Mouse (Mus musculus): Measurements from ENCODE around the gene Lrriq4. TPM values are rescaled to one million over a fixed set of nuclear protein-coding genes. Genes with fewer than 3 reads are reported as not detected.

Lrriq4 gene
- polyA plus RNA-seq, 1 experiment from 2014 or later = not detected

DNA sequence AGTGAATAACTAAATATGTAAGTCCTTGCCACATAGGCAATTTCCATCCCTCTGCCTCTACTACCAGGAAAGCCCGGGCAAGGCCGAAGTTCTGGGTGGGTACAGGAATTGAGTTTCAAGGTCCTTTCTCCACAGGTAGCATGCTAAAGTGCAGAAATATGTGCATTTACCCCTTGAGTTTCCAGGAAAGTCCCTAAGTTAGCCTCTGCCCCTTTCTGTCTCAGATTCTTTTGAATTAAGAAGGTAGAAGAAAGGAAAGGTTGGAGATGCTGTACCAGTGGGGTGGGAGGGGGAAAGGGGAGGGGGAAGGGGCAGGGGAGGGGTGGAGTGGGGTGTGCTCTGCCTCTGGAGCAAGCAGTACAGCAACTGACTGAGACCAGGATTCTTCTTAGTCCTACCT lies 4.2 kb downstream of the Lrriq4 start:
- Histone ChIP-seq H3K27ac (ENCODE audit: low read length) (no peak overlapping the region), H3K9me3 (ENCODE audit: control insufficient read depth, low read length) (no peaks in the 10 kb centered on the region), H3K4me3 (ENCODE audit: low read length) (no peak overlapping the region), H3K4me2 (ENCODE audit: low read depth, low read length) (no peak overlapping the region), H3K4me1 (ENCODE audit: control insufficient read depth, insufficient read depth, low read length) (peaks cover 13% of the 10 kb centered on the region), H3K36me3 (ENCODE audit: control insufficient read depth, insufficient read depth, low read length) (no peaks in the 10 kb centered on the region), H3K9ac (ENCODE audit: low read depth, low read length) (no peak overlapping the region), H3K27me3 (replicated peaks; ENCODE audit: control insufficient read depth, insufficient read depth, low read length) (peaks cover 6% of the 10 kb centered on the region; the same call in 1 of the 2 replicates)
- WGBS = 88% methylated on average over 2 of the region's 2 CpGs
- no peak for ATAC-seq

DNA sequence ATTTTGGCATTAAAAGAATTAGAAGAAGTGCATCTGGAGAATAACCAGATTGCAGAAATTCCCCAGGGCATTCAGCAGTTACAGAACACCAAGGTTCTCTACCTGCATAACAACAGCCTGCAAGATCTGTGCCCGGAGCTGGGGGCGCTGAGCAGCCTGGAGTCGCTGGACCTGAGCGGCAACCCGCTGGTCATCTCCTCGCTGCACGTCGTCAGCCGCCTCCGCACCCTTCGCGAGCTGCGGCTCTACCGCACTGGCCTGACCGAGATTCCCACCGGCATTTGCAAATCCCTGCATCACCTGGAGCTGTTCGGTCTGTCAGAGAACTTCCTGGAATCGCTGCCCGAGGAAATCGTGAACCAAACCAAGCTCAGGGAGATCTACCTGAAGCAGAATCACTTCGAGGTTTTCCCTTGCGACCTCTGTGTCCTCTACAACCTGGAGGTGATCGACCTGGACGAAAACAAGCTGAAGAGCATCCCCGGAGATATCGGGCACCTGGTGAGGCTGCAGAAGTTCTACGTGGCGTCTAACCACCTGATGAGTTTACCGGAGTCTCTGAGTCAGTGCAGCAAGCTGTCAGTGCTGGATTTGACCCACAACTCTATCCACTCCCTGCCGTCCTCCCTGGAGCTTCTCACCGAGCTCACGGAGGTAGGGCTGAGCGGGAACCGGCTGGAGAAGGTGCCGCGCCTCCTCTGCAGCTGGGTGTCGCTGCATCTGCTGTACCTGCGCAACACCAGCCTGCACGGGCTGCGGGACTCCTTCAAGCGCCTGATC lies 5.9 kb downstream of the Lrriq4 start:
- peak overlapping the region; percentile 38 for H3K9ac ChIP-seq (ENCODE audit: low read depth, low read length)
- WGBS = under 1% methylated on average over 41 of the region's 41 CpGs

DNA sequence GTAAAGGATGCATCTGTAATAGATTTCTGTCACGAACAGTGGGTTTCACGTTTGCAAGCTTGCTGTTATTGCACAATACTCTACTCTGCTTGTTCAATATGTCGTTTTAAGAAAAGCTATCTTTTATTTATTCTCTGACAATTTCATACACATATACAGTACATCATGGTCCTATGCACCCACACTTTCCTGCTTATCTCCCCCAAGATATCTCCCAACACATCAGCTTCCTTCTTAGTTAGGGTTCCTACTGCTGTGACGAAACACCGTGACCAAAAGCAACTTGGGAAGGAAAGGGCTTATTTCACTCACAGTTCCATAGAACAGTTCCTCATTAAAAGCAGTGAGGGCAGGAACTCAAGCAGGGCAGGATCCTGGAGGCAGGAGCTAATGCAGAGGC lies 11.6 kb downstream of the Lrriq4 start:
- Histone ChIP-seq H3K4me3 (ENCODE audit: low read length) (no peak overlapping the region), H3K27ac (ENCODE audit: low read length) (no peak overlapping the region), H3K27me3 (replicated peaks; ENCODE audit: control insufficient read depth, insufficient read depth, low read length) (no peaks in the 10 kb centered on the region), H3K9ac (ENCODE audit: low read depth, low read length) (no peak overlapping the region), H3K36me3 (ENCODE audit: control insufficient read depth, insufficient read depth, low read length) (no peaks in the 10 kb centered on the region), H3K4me1 (ENCODE audit: control insufficient read depth, insufficient read depth, low read length) (no peaks in the 10 kb centered on the region), H3K9me3 (ENCODE audit: control insufficient read depth, low read length) (no peaks in the 10 kb centered on the region), H3K4me2 (ENCODE audit: low read depth, low read length) (no peak overlapping the region)
- ATAC-seq = no peak
- 75% methylated on average over 5 of the region's 5 CpGs for WGBS

More for the DNA sequence above, 5.9 kb downstream of the Lrriq4 start:
- peak overlapping the region; percentile 75 for H3K4me2 ChIP-seq (ENCODE audit: low read depth, low read length)
- H3K27me3 ChIP-seq (replicated peaks; ENCODE audit: control insufficient read depth, insufficient read depth, low read length) = peaks cover 6% of the 10 kb centered on the region; the same call in 1 of the 2 replicates
- peak overlapping the region; percentile 45 for H3K4me3 ChIP-seq (ENCODE audit: low read length)
- no peak overlapping the region for H3K27ac ChIP-seq (ENCODE audit: low read length)
- H3K4me1 ChIP-seq (ENCODE audit: control insufficient read depth, insufficient read depth, low read length) = peaks cover 13% of the 10 kb centered on the region
- H3K36me3 ChIP-seq (ENCODE audit: control insufficient read depth, insufficient read depth, low read length) = no peaks in the 10 kb centered on the region
- no peaks in the 10 kb centered on the region for H3K9me3 ChIP-seq (ENCODE audit: control insufficient read depth, low read length)
- ATAC-seq = peak; percentile 86

DNA sequence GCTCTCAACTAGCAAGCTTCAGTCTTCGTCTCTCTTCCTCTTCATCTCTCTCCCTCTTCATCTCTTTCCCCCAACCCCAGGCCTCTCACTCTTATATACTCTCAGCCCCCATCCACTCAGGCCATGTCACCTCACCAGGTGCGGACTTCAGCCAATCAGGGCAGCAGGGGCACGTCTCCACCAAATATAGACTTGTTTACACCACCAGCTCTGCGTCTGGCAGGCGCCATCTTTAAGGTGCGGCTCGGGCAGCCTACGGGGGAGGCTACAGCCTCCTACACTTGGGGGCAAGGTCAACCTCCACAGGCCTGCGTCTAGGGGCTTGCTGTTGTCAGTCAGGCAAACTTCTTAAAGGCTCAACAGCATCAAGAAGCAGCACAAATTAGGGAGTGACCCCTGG lies 14.2 kb downstream of the Lrriq4 start:
- no peak for ATAC-seq
- Histone ChIP-seq H3K36me3 (ENCODE audit: control insufficient read depth, insufficient read depth, low read length) (no peaks in the 10 kb centered on the region), H3K27ac (ENCODE audit: low read length) (no peak overlapping the region), H3K4me2 (ENCODE audit: low read depth, low read length) (no peak overlapping the region), H3K4me1 (ENCODE audit: control insufficient read depth, insufficient read depth, low read length) (no peaks in the 10 kb centered on the region), H3K4me3 (ENCODE audit: low read length) (no peak overlapping the region), H3K9ac (ENCODE audit: low read depth, low read length) (no peak overlapping the region), H3K9me3 (ENCODE audit: control insufficient read depth, low read length) (no peaks in the 10 kb centered on the region), H3K27me3 (replicated peaks; ENCODE audit: control insufficient read depth, insufficient read depth, low read length) (no peaks in the 10 kb centered on the region)
- 85% methylated on average over 9 of the region's 9 CpGs for WGBS

DNA sequence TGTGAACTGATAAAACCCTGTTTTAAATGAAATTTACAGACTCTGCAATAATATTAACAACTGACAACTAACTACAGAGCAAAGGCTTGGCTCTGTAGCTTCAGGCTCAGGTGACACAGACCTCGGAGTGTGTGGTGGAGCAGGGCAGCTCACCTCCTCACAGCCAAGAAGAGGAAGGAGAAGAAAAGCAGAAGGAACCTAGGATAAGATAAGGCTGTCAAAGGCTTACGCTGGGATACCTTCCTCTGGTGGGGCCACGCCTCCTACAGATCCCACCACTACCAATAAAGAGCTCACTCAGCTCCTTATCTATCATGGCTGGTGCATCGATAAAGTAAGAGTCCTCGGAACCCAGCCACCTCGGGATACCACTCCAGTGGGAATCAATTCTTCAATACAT lies 38.9 kb downstream of the Lrriq4 start:
- Histone ChIP-seq H3K36me3 (ENCODE audit: control insufficient read depth, insufficient read depth, low read length) (no peaks in the 10 kb centered on the region), H3K27me3 (replicated peaks; ENCODE audit: control insufficient read depth, insufficient read depth, low read length) (no peaks in the 10 kb centered on the region), H3K9me3 (ENCODE audit: control insufficient read depth, low read length) (no peaks in the 10 kb centered on the region), H3K4me1 (ENCODE audit: control insufficient read depth, insufficient read depth, low read length) (no peaks in the 10 kb centered on the region), H3K9ac (ENCODE audit: low read depth, low read length) (no peak overlapping the region), H3K4me2 (ENCODE audit: low read depth, low read length) (no peak overlapping the region), H3K4me3 (ENCODE audit: low read length) (no peak overlapping the region), H3K27ac (ENCODE audit: low read length) (no peak overlapping the region)
- ATAC-seq = no peak
- 74% methylated on average over 6 of the region's 6 CpGs for WGBS

DNA sequence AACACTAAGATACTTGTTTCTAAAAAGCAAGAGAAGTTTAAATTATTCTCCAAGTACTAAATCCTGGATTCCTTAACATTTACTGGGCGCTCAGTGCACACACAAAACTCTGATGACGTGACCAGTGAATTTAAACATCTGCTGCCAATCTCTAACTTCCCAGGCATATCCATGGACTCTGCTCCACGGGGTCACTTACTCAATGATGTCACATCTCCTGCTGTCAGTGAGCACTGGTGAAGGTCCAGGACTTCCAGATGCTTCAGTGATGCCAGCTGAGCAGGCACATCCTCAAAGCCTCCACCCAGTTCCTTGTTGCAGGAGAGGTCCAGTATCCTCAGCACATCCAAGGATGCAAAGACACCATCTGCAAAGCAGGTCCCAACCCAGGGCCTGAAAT lies 42.9 kb downstream of the Lrriq4 start:
- 76% methylated on average over 3 of the region's 3 CpGs for WGBS
- no peaks in the 10 kb centered on the region for H3K9me3 ChIP-seq (ENCODE audit: control insufficient read depth, low read length)

DNA sequence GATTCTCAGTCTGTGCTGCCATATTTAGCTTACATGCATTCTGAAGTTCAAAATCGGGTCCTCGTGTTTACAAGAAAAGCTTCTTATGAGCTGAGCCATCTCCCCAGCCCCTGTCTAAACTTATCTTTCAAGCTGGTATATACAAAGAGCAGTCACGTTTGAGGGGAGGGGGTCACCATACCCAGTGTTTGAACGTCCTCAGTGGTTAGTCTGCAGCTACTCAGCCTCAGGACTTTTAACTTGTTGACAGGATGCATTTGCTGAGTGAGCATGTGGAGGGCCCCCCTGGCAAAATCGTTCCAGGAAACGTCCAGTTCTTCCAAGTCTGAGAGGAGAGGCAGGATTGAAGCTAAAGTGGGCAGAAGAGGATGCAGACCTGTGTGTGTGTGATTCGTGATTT lies 46.7 kb downstream of the Lrriq4 start:
- no peak overlapping the region for H3K4me2 ChIP-seq (ENCODE audit: low read depth, low read length)
- no peaks in the 10 kb centered on the region for H3K9me3 ChIP-seq (ENCODE audit: control insufficient read depth, low read length)
- 47% methylated on average over 7 of the region's 7 CpGs for WGBS
- no peaks in the 10 kb centered on the region for H3K4me1 ChIP-seq (ENCODE audit: control insufficient read depth, insufficient read depth, low read length)
- H3K36me3 ChIP-seq (ENCODE audit: control insufficient read depth, insufficient read depth, low read length) = no peaks in the 10 kb centered on the region
- H3K27ac ChIP-seq (ENCODE audit: low read length) = no peak overlapping the region
- no peaks in the 10 kb centered on the region for H3K27me3 ChIP-seq (replicated peaks; ENCODE audit: control insufficient read depth, insufficient read depth, low read length)
- H3K9ac ChIP-seq (ENCODE audit: low read depth, low read length) = no peak overlapping the region
- ATAC-seq = no peak
- no peak overlapping the region for H3K4me3 ChIP-seq (ENCODE audit: low read length)

More for the DNA sequence above, 42.9 kb downstream of the Lrriq4 start:
- H3K27me3 ChIP-seq (replicated peaks; ENCODE audit: control insufficient read depth, insufficient read depth, low read length) = no peaks in the 10 kb centered on the region
- H3K27ac ChIP-seq (ENCODE audit: low read length) = no peak overlapping the region
- no peak overlapping the region for H3K4me2 ChIP-seq (ENCODE audit: low read depth, low read length)
- H3K4me1 ChIP-seq (ENCODE audit: control insufficient read depth, insufficient read depth, low read length) = no peaks in the 10 kb centered on the region
- H3K36me3 ChIP-seq (ENCODE audit: control insufficient read depth, insufficient read depth, low read length) = no peaks in the 10 kb centered on the region
- H3K9ac ChIP-seq (ENCODE audit: low read depth, low read length) = no peak overlapping the region
- no peak for ATAC-seq
- no peak overlapping the region for H3K4me3 ChIP-seq (ENCODE audit: low read length)

DNA sequence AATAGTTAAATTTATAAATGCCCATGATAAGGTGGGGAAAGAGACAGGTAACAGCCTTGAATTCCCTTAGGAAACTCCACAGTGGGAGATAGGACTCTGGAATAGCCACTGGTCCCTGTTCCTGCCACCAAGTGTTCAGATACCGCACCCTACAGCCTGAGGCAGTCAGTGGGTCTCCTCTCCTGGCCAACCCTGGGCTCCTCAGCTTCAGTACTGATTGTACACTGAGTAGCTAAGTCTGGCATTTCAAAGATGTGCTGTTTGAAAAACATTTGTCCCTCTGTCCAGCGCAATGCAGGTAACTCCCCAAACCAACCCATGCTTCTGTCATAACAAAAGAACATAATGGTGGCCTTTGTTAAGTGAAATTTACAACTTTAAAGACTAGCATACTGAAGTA lies 51.4 kb downstream of the Lrriq4 start:
- Histone ChIP-seq H3K4me1 (ENCODE audit: control insufficient read depth, insufficient read depth, low read length) (no peaks in the 10 kb centered on the region), H3K4me3 (ENCODE audit: low read length) (no peak overlapping the region), H3K4me2 (ENCODE audit: low read depth, low read length) (no peak overlapping the region), H3K27me3 (replicated peaks; ENCODE audit: control insufficient read depth, insufficient read depth, low read length) (no peaks in the 10 kb centered on the region), H3K36me3 (ENCODE audit: control insufficient read depth, insufficient read depth, low read length) (no peaks in the 10 kb centered on the region), H3K9ac (ENCODE audit: low read depth, low read length) (no peak overlapping the region), H3K9me3 (ENCODE audit: control insufficient read depth, low read length) (no peaks in the 10 kb centered on the region), H3K27ac (ENCODE audit: low read length) (no peak overlapping the region)
- WGBS = 95% methylated on average over 2 of the region's 2 CpGs
- ATAC-seq = no peak

DNA sequence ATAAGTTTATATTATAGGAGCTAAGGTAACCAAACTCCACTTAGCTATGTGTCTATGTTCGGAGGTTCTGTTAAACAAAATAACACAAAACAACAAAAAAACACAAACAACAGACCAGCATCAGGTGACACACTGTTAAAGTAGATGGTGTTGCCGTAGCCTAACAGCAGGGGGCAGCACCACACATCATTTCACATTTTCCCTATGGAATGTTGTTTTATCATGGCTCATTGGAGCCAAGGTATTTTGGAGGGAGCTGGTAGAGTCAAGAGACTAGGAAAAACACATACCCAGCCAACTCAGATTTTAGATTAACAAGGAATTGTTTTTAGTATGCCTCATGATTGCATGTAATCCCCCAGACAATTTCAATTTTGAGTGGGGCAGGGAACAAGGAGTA lies 52.0 kb downstream of the Lrriq4 start:
- no peak for ATAC-seq
- 9% methylated on average over 2 of the region's 2 CpGs for WGBS
- H3K4me3 ChIP-seq (ENCODE audit: low read length) = no peak overlapping the region
- no peaks in the 10 kb centered on the region for H3K36me3 ChIP-seq (ENCODE audit: control insufficient read depth, insufficient read depth, low read length)
- no peaks in the 10 kb centered on the region for H3K4me1 ChIP-seq (ENCODE audit: control insufficient read depth, insufficient read depth, low read length)
- no peaks in the 10 kb centered on the region for H3K27me3 ChIP-seq (replicated peaks; ENCODE audit: control insufficient read depth, insufficient read depth, low read length)
- no peak overlapping the region for H3K4me2 ChIP-seq (ENCODE audit: low read depth, low read length)
- no peaks in the 10 kb centered on the region for H3K9me3 ChIP-seq (ENCODE audit: control insufficient read depth, low read length)
- H3K9ac ChIP-seq (ENCODE audit: low read depth, low read length) = no peak overlapping the region
- H3K27ac ChIP-seq (ENCODE audit: low read length) = no peak overlapping the region

DNA sequence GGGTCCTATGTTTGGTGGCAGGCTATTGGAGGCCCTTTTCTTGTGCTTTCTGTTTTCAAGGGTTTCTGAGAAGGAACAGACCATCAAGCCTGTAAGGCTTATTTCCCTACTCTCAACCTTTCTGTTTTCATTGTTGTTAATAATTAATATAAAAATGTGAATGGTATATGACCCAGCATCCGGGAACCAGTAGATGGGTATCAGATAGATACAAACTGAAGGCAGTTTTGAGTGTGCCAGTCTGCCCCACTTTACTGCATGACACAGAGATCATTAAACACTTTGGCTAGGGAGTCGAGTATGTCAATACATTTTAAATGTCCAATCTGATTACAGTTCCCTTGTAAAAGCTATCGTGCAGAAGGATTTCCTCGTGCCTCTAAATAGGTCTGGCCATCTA lies 53.6 kb downstream of the Lrriq4 start:
- H3K4me1 ChIP-seq (ENCODE audit: control insufficient read depth, insufficient read depth, low read length) = no peaks in the 10 kb centered on the region
- H3K9me3 ChIP-seq (ENCODE audit: control insufficient read depth, low read length) = no peaks in the 10 kb centered on the region
- H3K4me3 ChIP-seq (ENCODE audit: low read length) = no peak overlapping the region
- H3K4me2 ChIP-seq (ENCODE audit: low read depth, low read length) = no peak overlapping the region
- H3K27ac ChIP-seq (ENCODE audit: low read length) = no peak overlapping the region
- WGBS = 36% methylated on average over 4 of the region's 4 CpGs
- no peaks in the 10 kb centered on the region for H3K36me3 ChIP-seq (ENCODE audit: control insufficient read depth, insufficient read depth, low read length)
- no peak overlapping the region for H3K9ac ChIP-seq (ENCODE audit: low read depth, low read length)
- ATAC-seq = peak; percentile 60
- no peaks in the 10 kb centered on the region for H3K27me3 ChIP-seq (replicated peaks; ENCODE audit: control insufficient read depth, insufficient read depth, low read length)
